Mouse (Mus musculus) natural killer cell, adult 2 months (primary cell): Measurements from ENCODE around the gene Hcn1.

Experiments used
- DNase-seq, 2 experiments: peaks; one replicate each; pipeline ENCODE4 v3.0.0; 2022; ENCODE audit warnings: low spot score in 2 of 2

Hcn1 gene

GRCm38 (mm10) chr13:118026510-118026909 lies 424.4 kb downstream of the Hcn1 start:
- no peak for DNase-seq

- no peak for DNase-seq
These were observed 425.7 kb downstream of the Hcn1 start for GRCm38 (mm10) chr13:118027868-118028267.

GRCm38 (mm10) chr13:118028662-118029061 lies 426.5 kb downstream of the Hcn1 start:
- no peak for DNase-seq

GRCm38 (mm10) chr13:118029579-118029978 lies 427.5 kb downstream of the Hcn1 start:
- no peak for DNase-seq

GRCm38 (mm10) chr13:118035598-118035997 lies 433.5 kb downstream of the Hcn1 start:
- DNase-seq: no peak
